Mouse (Mus musculus) forebrain, postnatal 0 days (tissue): Measurements from ENCODE around the gene Lama2. TPM values are rescaled to one million over a fixed set of nuclear protein-coding genes. Genes with fewer than 3 reads are reported as not detected.

Experiments used
- ATAC-seq: fragments of 200-750 bp; cut with Nextera tagmentation; 2 replicates; pipeline ENCODE4 v1.8.0; 2017; ENCODE audit warnings: mild to moderate bottlenecking, moderate library complexity
- DNase-seq: peaks from one replicate; pipeline ENCODE4 v3.0.0-alpha.2; 2015
- H3K27ac ChIP-seq: fragments of 300-500 bp; sonication (generic); 2 replicates; pipeline ENCODE4 v1.5.1; 2014; ENCODE audit warnings: low read depth, mild to moderate bottlenecking, antibody characterized with exemption, low read length, moderate library complexity, mixed read lengths
- H3K27me3 ChIP-seq: fragments of 300-500 bp; sonication (generic); 2 replicates; pipeline ENCODE4 v1.6.1; 2014; ENCODE audit warnings: mild to moderate bottlenecking, low read length, mixed read lengths; ENCODE audit not compliant: insufficient read depth
- H3K36me3 ChIP-seq: fragments of 300-500 bp; sonication (generic); 2 replicates; pipeline ENCODE4 v1.6.1; 2014; ENCODE audit warnings: mild to moderate bottlenecking, moderate library complexity; ENCODE audit not compliant: insufficient read depth
- H3K4me1 ChIP-seq: fragments of 300-500 bp; sonication (generic); 2 replicates; pipeline ENCODE4 v1.6.1; 2014; ENCODE audit warnings: antibody characterized with exemption; ENCODE audit not compliant: insufficient read depth
- H3K4me2 ChIP-seq: fragments of 300-500 bp; sonication (generic); 2 replicates; pipeline ENCODE4 v1.6.1; 2014; ENCODE audit warnings: low read depth, mild to moderate bottlenecking, moderate library complexity
- H3K4me3 ChIP-seq: fragments of 300-500 bp; sonication (generic); 2 replicates; pipeline ENCODE4 v1.5.1; 2014; ENCODE audit warnings: low read depth, low read length, mixed read lengths
- H3K9ac ChIP-seq: fragments of 300-500 bp; sonication (generic); 2 replicates; pipeline ENCODE4 v1.6.1; 2014; ENCODE audit warnings: mild to moderate bottlenecking
- H3K9me3 ChIP-seq: fragments of 300-500 bp; sonication (generic); 2 replicates; pipeline ENCODE4 v1.6.1; 2016; ENCODE audit warnings: low read length
- CTCF ChIP-seq: sonication (generic); IDR thresholded peaks from 2 replicates; pipeline ENCODE4 v1.5.1; 2016; ENCODE audit warnings: antibody characterized with exemption, control low read depth, low read depth
- WGBS: fragments of 180-500 bp; shearing (Covaris S2); extraction: QIAGEN DNeasy Blood & Tissue Kit; methylation state at CpG from one replicate; pipeline ENCODE4 v1.1.7; 2014; 5-methylcytosine and 5-hydroxymethylcytosine counted together
- polyA plus RNA-seq: library from polyadenylated mRNA; unstranded; fragments of >200 nt; fragmentation: Nextera tagmentation; extraction: Ambion mirVana; gene quantifications from 2 replicates; pipeline ENCODE4 v1.2.1, GENCODE M21; 2015
- total RNA-seq: library from RNA; depleted of rRNA; stranded (reverse); fragments of >200 nt; gene quantifications from 2 replicates; pipeline ENCODE4 v1.2.3, GENCODE M21; 2014

The Lama2 gene
- total and polyA plus RNA-seq, 2 experiments from 2014 or later: 3.7 to 11.9 TPM

DNA sequence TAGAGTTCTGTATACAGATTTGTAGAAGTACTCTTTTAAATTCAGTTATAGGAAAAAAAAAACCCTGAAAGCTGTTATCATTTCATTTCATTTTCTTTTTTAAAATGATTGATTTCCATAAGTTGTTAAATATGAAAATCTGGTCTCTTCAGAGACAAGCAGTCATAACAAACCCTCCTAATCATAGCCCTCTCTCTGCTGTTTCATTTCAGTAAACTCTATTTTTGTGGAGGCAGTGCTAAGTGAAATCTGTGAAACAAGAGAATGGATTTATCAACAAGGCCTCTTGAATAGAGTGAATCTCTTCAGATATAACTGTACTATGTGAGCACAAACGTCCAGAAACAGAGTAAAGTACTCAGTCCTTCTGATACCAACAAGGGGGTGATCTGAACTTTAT lies 577.7 kb downstream of the Lama2 start:
- Histone ChIP-seq H3K27me3 (no peaks in the 10 kb centered on the region), H3K9me3 (no peaks in the 10 kb centered on the region), H3K9ac (no peak overlapping the region), H3K27ac (peak overlapping the region; percentile 31; the same call in 1 of the 2 replicates), H3K36me3 (no peaks in the 10 kb centered on the region), H3K4me2 (no peak overlapping the region), H3K4me3 (no peak overlapping the region), H3K4me1 (no peaks in the 10 kb centered on the region)
- DNase-seq (peak; percentile 45), ATAC-seq (peak; percentile 76)
- 35% methylated on average over 1 of the region's 1 CpGs for WGBS
- TF ChIP-seq CTCF: no peak

GRCm38 (mm10) chr10:27022707-27023106 lies 596.9 kb downstream of the Lama2 start:
- Histone ChIP-seq H3K9ac (no peak overlapping the region), H3K9me3 (no peaks in the 10 kb centered on the region), H3K27ac (no peak overlapping the region), H3K4me3 (no peak overlapping the region), H3K4me2 (no peak overlapping the region), H3K36me3 (no peaks in the 10 kb centered on the region), H3K4me1 (no peaks in the 10 kb centered on the region), H3K27me3 (no peaks in the 10 kb centered on the region)
- ATAC-seq (peak; percentile 81; the same call in 1 of the 2 replicates), DNase-seq (no peak)
- 36% methylated on average over 1 of the region's 1 CpGs for WGBS
- TF ChIP-seq CTCF: no peak

DNA sequence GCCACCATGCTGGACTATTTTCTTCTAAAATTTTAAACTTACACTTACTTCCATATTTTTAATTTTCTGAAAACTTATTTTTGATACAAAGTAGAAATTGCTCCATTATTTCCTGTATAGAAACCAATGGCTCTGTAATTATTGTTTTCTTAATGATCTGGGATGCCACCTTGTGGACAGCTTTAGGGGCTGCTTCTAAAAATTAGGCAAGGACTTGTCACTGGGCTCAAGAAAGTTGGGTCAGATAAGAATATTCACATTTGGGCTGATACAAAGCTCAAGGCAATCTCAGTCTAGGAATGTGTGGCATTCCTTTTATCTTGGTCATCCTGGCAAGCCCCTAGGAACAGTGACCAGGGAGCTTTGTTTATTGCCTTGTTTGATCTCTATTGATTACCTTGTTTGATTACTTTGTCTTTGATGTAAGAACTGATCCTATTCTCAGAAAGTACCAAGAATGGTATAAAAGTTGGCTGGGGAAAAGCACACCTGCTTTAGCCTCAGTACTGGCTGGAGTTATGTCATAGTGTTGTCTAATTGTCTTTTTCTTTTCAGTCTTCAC lies 606.7 kb downstream of the Lama2 start:
- TF ChIP-seq CTCF: no peak
- H3K27me3 ChIP-seq: no peaks in the 10 kb centered on the region
- ATAC-seq: no peak

DNA sequence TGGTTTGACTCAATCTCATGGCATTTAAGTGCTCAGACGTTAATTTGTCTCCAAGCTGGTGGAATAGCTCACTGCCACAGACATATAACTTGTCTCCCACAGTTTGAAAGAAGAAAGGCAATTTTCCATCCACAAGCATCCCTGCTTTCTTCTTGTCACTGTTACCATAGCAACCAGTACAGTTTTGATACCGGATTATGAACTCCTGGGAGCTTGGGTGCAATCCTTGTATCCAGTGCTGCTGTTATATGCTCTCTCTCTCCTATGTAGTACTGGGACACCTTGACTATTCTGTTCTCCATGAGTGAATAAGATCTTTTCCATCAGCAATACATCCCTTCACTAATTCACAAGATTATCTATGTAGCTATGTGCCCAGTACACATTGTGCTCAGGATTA lies 612.2 kb downstream of the Lama2 start:
- H3K4me1 ChIP-seq: no peaks in the 10 kb centered on the region
- peak; percentile 38 for DNase-seq
- ATAC-seq: peak; percentile 67; the same call in 1 of the 2 replicates
- TF ChIP-seq CTCF: no peak
- H3K9ac ChIP-seq: no peak overlapping the region
- no peaks in the 10 kb centered on the region for H3K27me3 ChIP-seq
- no peak overlapping the region for H3K27ac ChIP-seq
- no peak overlapping the region for H3K4me3 ChIP-seq
- H3K9me3 ChIP-seq: no peaks in the 10 kb centered on the region
- no peak overlapping the region for H3K4me2 ChIP-seq
- WGBS: 35% methylated on average over 2 of the region's 2 CpGs
- H3K36me3 ChIP-seq: no peaks in the 10 kb centered on the region

More for the DNA sequence above, 606.7 kb downstream of the Lama2 start:
- no peaks in the 10 kb centered on the region for H3K4me1 ChIP-seq
- no peak overlapping the region for H3K4me3 ChIP-seq
- no peak overlapping the region for H3K4me2 ChIP-seq
- H3K9ac ChIP-seq: no peak overlapping the region
- no peaks in the 10 kb centered on the region for H3K36me3 ChIP-seq
- no peaks in the 10 kb centered on the region for H3K9me3 ChIP-seq
- DNase-seq: no peak
- H3K27ac ChIP-seq: no peak overlapping the region

- ATAC-seq (no peak), DNase-seq (no peak)
- WGBS: 59% methylated on average over 2 of the region's 2 CpGs
- Histone ChIP-seq H3K4me2 (no peak overlapping the region), H3K4me3 (no peak overlapping the region), H3K27me3 (no peaks in the 10 kb centered on the region), H3K27ac (no peak overlapping the region), H3K9ac (no peak overlapping the region), H3K9me3 (no peaks in the 10 kb centered on the region), H3K4me1 (no peaks in the 10 kb centered on the region), H3K36me3 (no peaks in the 10 kb centered on the region)
- no peak for TF ChIP-seq CTCF
These were observed 613.8 kb downstream of the Lama2 start for GRCm38 (mm10) chr10:27005716-27006115.

DNA sequence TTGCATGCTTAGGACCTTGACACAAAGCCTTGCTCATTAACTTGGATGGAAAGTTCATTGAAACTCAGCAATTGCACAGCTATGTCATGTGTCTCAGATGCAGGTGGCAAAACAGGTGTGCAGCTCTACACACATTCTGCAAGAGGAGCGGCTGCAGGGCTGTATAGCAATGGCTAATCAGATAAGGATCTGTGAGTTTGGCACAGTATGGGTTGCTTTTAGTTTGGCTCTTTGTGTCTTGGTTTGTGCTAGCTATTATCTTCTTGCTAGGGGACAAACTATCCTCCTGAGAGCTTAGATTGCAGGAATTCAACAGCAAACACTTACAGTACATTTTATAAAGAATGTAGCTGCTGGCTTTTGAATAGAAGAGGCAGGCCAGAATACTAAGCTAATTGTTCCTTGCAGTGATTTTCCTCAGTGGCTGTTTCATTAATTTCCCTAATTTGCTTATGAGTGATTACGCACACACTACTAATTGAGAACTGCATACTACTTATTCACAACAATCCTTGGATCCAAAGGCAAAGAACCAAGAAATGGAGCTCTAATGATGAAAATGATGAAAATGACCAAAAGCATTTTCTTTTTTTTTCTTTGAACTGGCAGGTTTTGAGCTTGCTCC lies 617.9 kb downstream of the Lama2 start:
- no peaks in the 10 kb centered on the region for H3K27me3 ChIP-seq
- H3K4me3 ChIP-seq: no peak overlapping the region
- no peaks in the 10 kb centered on the region for H3K4me1 ChIP-seq
- no peak overlapping the region for H3K9ac ChIP-seq
- no peak overlapping the region for H3K27ac ChIP-seq
- DNase-seq: no peak
- whole genome bisulfite sequencing: 26% methylated on average over 2 of the region's 2 CpGs
- no peak overlapping the region for H3K4me2 ChIP-seq
- no peak for TF ChIP-seq CTCF
- no peaks in the 10 kb centered on the region for H3K9me3 ChIP-seq
- no peaks in the 10 kb centered on the region for H3K36me3 ChIP-seq
- peak; percentile 47 for ATAC-seq

DNA sequence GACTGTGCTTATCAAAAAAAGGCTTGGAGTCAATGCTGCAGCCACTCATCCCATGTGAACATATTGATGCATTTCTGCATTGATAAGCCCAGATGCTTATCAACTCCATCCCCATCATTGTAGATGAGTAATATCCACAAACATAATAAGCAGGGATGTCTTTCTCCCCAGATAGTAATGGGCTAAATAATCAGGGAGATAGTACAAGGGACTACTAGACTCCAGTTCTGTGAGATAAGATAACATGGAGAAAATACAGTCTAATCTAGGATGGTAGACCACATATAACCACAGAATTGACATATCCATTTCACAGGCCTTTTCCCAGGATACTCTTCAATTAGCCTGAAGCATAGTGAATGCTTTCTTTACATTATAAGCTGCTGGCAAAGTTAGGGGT lies 622.9 kb downstream of the Lama2 start:
- ATAC-seq: no peak
- TF ChIP-seq CTCF: no peak
- Histone ChIP-seq H3K4me1 (no peaks in the 10 kb centered on the region), H3K9me3 (no peaks in the 10 kb centered on the region), H3K27me3 (no peaks in the 10 kb centered on the region), H3K36me3 (no peaks in the 10 kb centered on the region), H3K4me3 (no peak overlapping the region), H3K9ac (no peak overlapping the region), H3K27ac (no peak overlapping the region), H3K4me2 (no peak overlapping the region)
- no peak for DNase-seq
